Mouse (Mus musculus) thymus, adult 2 months (tissue): ENCODE data around the gene Cpm. TPM values are rescaled to one million over a fixed set of nuclear protein-coding genes. Genes with fewer than 3 reads are reported as not detected.
"Not testable (repeated sequence)": the region's sequence is repeated elsewhere in the genome, so short reads cannot be mapped to it uniquely, and the experiment has no call there.

ENCODE experiments used
- DNase-seq: peaks from one replicate; pipeline ENCODE4 v3.0.0; 2021
- H3K27ac ChIP-seq: fragments of 200-500 bp; 2 replicates; pipeline ENCODE4 v1.5.1; 2012; ENCODE audit warnings: low read length, control low read depth; ENCODE audit not compliant: control insufficient read depth, insufficient read depth
- H3K27me3 ChIP-seq: fragments of 200-500 bp; 2 replicates; pipeline ENCODE4 v1.6.1; 2012; ENCODE audit warnings: mild to moderate bottlenecking, low read length, moderate library complexity, mixed read lengths; ENCODE audit not compliant: control insufficient read depth, insufficient read depth
- H3K36me3 ChIP-seq: fragments of 200-500 bp; 2 replicates; pipeline ENCODE4 v1.6.1; 2012; ENCODE audit warnings: mild to moderate bottlenecking, low read length, moderate library complexity; ENCODE audit not compliant: control insufficient read depth, insufficient read depth
- H3K4me1 ChIP-seq: fragments of 200-500 bp; replicated peaks from 2 replicates; pipeline ENCODE4 v1.6.1; 2012; ENCODE audit warnings: low read length; ENCODE audit not compliant: control insufficient read depth, insufficient read depth
- H3K4me3 ChIP-seq: fragments of 200-500 bp; 2 replicates; pipeline ENCODE4 v1.5.1; 2012; ENCODE audit warnings: mild to moderate bottlenecking, low read length, control low read depth, moderate library complexity; ENCODE audit not compliant: control insufficient read depth, insufficient read depth
- CTCF ChIP-seq: fragments of 200-500 bp; IDR thresholded peaks from 2 replicates; pipeline ENCODE4 v1.5.1; 2012; ENCODE audit warnings: mild to moderate bottlenecking, control low read depth, low read length, moderate library complexity, borderline replicate concordance; ENCODE audit not compliant: control insufficient read depth, poor library complexity, insufficient read depth; ENCODE audit errors: extremely low read depth
- POLR2A ChIP-seq: fragments of 200-500 bp; IDR thresholded peaks from 2 replicates; pipeline ENCODE4 v1.6.1; 2012; ENCODE audit warnings: mild to moderate bottlenecking, low read length, control low read depth, moderate library complexity; ENCODE audit not compliant: control insufficient read depth, poor library complexity, insufficient read depth; ENCODE audit errors: extremely low read depth
- WGBS: fragments of 180-500 bp; shearing (Covaris S2); methylation state at CpG from one replicate; pipeline ENCODE4 v1.1.7; 2018; 5-methylcytosine and 5-hydroxymethylcytosine counted together
- polyA plus RNA-seq: library from polyadenylated mRNA; depleted of rRNA; stranded (reverse); fragments of >200 nt; gene quantifications from 2 replicates; pipeline ENCODE4 v1.2.3, GENCODE M21; 2012

Cpm gene
- polyA plus RNA-seq, 1 experiment = 3.2 TPM

DNA sequence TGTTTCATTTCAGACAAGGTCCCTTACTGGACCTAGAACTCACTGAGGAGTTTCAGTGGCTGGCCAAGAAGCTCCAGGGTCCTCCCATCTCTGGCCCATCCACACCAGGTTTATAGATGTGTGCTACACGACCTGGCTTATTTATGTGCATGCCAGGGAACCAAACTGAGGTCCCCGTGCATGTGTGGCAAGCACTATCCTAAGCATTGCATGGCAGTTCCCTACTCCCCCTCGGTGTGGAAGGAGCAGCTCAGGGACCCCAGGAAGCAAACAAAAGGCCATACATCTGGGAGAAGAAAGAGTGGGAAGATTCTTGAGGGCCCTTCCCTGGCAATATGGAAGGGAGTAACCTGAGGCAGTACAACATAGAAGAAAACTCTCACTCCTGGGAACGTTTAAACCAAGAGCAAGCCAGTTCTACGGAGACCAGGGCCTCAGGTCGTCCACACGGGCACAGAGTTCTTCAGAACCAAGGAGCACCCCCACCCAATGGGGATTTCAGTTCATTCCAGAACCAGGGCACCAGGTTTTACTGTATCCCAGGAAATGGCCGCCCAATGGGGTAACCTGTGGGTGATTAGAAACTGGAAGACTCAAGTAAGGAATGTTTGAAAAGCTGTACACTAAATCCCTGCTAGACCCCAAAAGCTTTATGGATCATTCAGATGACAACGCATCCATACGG lies 30.9 kb upstream of the Cpm start:
- Histone ChIP-seq H3K4me1 (peaks cover 11% of the 10 kb centered on the region), H3K36me3 (no peaks in the 10 kb centered on the region), H3K27ac (no peak overlapping the region), H3K27me3 (no peaks in the 10 kb centered on the region), H3K4me3 (no peak overlapping the region)
- TF ChIP-seq POLR2A (no peak), CTCF (no peak)
- no peak for DNase-seq
- WGBS = 97% methylated on average over 10 of the region's 10 CpGs

GRCm38 (mm10) chr10:117598951-117599572 lies 30.2 kb upstream of the Cpm start:
- WGBS = 89% methylated on average over 8 of the region's 8 CpGs
- DNase-seq, H3K27me3 ChIP-seq, H3K36me3 ChIP-seq, H3K27ac ChIP-seq, H3K4me3 ChIP-seq: not testable (repeated sequence)
- H3K4me1 ChIP-seq = peaks cover 11% of the 10 kb centered on the region

DNA sequence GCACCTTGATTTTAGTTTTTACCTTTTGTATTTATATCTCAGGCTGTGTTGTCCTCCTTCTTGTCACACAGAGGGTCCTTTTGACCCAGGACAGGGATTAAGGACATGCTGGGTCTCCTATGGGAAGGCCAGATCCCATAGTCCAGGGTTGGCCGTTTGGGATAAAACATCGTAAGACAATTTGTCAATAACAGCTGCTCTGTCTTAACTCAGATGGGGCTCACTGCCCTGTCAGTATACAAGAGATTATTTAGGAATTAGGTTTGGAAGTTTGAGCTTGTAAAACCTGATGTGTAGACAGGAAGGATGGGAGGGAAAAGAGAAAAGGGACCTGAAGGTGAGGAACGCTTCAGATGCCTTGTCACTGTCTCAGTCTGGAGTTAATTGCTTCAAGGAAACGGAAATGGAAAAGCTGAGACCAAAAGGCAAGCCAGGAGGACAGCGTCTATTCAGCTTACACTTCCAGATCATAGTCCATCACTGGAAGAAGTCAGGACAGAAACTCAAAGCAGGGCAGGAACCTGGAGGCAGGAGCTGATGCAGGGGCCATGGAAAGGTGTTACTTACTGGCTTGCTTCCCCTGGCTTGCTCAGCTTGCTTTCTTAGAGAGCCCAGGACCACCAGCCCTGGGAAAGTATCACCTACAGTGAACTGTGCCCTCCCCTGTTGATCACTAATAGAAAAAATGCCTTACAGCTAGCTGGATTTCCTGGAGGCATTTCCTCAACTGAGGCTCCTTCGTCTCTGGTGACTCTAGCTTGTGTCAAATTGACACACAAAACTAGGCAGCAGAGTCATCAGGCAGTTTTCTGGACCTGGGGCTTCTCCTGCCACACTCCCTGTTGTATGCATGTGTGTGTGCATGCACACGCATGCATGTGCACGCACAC lies 27.9 kb upstream of the Cpm start:
- no peak overlapping the region for H3K27ac ChIP-seq
- no peak for TF ChIP-seq POLR2A
- no peak for DNase-seq
- no peak overlapping the region for H3K4me3 ChIP-seq
- H3K36me3 ChIP-seq = no peaks in the 10 kb centered on the region
- 94% methylated on average over 8 of the region's 8 CpGs for WGBS
- peaks cover 4% of the 10 kb centered on the region for H3K4me1 ChIP-seq
- no peaks in the 10 kb centered on the region for H3K27me3 ChIP-seq

DNA sequence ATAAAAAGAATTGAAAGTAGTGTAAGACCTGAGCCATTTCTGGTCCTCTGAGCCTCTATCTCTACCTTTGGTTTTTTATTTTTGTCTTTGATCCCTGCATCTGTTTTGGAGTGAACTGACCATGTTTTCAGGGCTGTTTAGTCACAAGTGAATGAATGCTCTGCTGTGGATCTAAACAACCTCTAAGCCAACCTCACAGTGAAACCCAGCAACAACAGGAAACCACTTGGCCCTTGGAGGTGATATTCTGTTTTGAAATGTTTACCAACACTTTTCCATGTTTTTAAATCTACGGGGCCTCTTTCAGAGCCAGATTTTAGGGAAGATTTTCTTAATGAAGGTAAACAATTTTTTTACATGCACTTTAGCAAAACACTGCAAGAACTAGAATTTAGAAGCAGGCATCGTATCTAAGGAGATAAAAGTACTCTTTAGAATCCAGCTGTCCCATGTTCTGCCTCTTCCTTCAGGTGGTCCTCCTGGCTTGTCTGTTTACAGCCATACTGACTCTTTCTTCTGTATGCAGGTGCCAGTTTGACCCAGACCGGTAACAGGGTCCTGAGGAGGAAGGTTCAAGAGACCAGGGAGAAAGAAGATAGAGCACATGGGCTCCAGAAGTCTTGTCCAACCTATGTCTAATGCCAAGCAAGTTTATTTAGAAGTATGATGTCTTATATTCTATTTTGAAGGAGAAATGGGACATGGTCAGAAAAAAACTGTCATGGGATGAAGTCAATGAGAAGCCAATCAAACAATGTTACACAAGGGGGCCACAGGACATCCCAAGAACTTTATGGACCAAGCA lies 26.8 kb upstream of the Cpm start:
- no peak for DNase-seq
- Histone ChIP-seq H3K27me3 (no peaks in the 10 kb centered on the region), H3K36me3 (no peaks in the 10 kb centered on the region), H3K4me3 (no peak overlapping the region), H3K27ac (no peak overlapping the region), H3K4me1 (peaks cover 4% of the 10 kb centered on the region)
- 97% methylated on average over 3 of the region's 3 CpGs for WGBS
- no peak for TF ChIP-seq POLR2A
- TF ChIP-seq CTCF = no peak

DNA sequence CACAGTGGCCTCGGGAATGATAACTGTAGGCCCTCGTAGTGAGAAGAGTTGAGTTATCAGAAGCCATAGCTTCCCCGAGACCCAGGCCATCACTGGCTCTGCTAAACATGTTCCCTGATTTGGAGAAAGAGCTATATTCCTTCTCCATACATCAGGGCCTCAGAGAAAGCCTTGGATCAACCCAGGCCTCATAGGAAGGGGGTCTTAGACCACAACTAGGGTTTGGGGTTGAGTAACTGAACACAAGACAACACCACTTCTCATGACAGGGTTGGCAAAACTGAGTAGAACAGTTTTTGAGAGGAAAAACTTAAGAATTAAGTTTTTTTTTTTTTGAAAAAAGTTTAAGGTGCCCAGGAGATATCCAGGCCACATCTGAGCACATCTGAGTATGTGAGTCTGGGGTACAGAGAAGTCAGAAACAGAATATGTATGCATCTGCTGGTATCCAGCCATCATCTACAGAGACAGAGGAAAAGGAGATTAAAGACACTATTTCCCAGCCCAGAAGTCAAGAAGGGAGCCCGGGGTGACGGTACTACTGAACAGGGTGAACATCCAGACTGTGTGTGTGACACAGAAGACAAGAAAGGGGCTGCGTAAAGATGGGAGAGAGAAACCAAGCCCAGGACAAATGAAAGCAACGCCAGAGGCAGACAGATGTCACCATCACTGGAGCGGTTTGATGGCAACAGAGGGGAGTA lies 26.0 kb upstream of the Cpm start:
- no peaks in the 10 kb centered on the region for H3K36me3 ChIP-seq
- no peak overlapping the region for H3K4me3 ChIP-seq
- no peak overlapping the region for H3K27ac ChIP-seq
- TF ChIP-seq POLR2A = no peak
- no peak for TF ChIP-seq CTCF
- no peaks in the 10 kb centered on the region for H3K27me3 ChIP-seq
- H3K4me1 ChIP-seq = peaks cover 4% of the 10 kb centered on the region
- WGBS = 93% methylated on average over 8 of the region's 8 CpGs
- no peak for DNase-seq

GRCm38 (mm10) chr10:117603834-117604623 lies 25.3 kb upstream of the Cpm start:
- 94% methylated on average over 14 of the region's 14 CpGs for WGBS
- Histone ChIP-seq H3K4me3 (no peak overlapping the region), H3K27me3 (no peaks in the 10 kb centered on the region), H3K27ac (no peak overlapping the region), H3K36me3 (no peaks in the 10 kb centered on the region), H3K4me1 (peaks cover 4% of the 10 kb centered on the region)
- TF ChIP-seq POLR2A (no peak), CTCF (no peak)
- DNase-seq = no peak
